Mouse (Mus musculus) heart, adult 2 months (tissue): ENCODE data around the gene Bcl2l13.

Experiments
- CTCF ChIP-seq: fragments of 200-600 bp; IDR thresholded peaks from 2 replicates; pipeline ENCODE4 v1.8.1; 2022; ENCODE audit warnings: antibody characterized with exemption, mild to moderate bottlenecking, moderate library complexity
- EP300 ChIP-seq: fragments of 200-500 bp; IDR thresholded peaks from 2 replicates; pipeline ENCODE4 v1.6.1; 2011; ENCODE audit warnings: low read depth, low read length, control low read depth; ENCODE audit not compliant: insufficient read depth
- POLR2A ChIP-seq: fragments of 200-500 bp; IDR thresholded peaks from 2 replicates; pipeline ENCODE4 v1.6.1; 2011; ENCODE audit warnings: mild to moderate bottlenecking, low read depth, low read length, control low read depth; ENCODE audit not compliant: insufficient read depth

- no peak for TF ChIP-seq POLR2A
- TF ChIP-seq CTCF, result no peak
- no peak for TF ChIP-seq EP300
These were observed 90.9 kb downstream of the Bcl2l13 start for GRCm38 (mm10) chr6:120926880-120927279.
